Mouse (Mus musculus) embryonic facial prominence, embryonic 14.5 days (tissue): Measurements from ENCODE around the gene Ghrh. TPM values are rescaled to one million over a fixed set of nuclear protein-coding genes. Genes with fewer than 3 reads are reported as not detected.
"Not testable (repeated sequence)": the region's sequence is repeated elsewhere in the genome, so short reads cannot be mapped to it uniquely, and the experiment has no call there.

ENCODE experiments used
- ATAC-seq: fragments of 200-750 bp; cut with Nextera tagmentation; 2 replicates; pipeline ENCODE4 v1.8.0; 2017; ENCODE audit warnings: low read depth, moderate number of reproducible peaks, moderate TSS enrichment
- DNase-seq: peaks from one replicate; pipeline ENCODE4 v3.0.0-alpha.2; 2015; ENCODE audit warnings: low spot score
- H3K27ac ChIP-seq: fragments of 300-500 bp; sonication (generic); replicated peaks from 2 replicates; pipeline ENCODE4 v1.5.1; 2014; ENCODE audit warnings: low read depth, mild to moderate bottlenecking, low read length, moderate library complexity
- H3K27me3 ChIP-seq: fragments of 300-500 bp; sonication (generic); replicated peaks from 2 replicates; pipeline ENCODE4 v1.6.1; 2014; ENCODE audit warnings: low read length; ENCODE audit not compliant: control insufficient read depth, insufficient read depth
- H3K36me3 ChIP-seq: fragments of 300-500 bp; sonication (generic); 2 replicates; pipeline ENCODE4 v1.6.1; 2014; ENCODE audit warnings: low read length, mixed read lengths; ENCODE audit not compliant: control insufficient read depth, insufficient read depth
- H3K4me1 ChIP-seq: fragments of 300-500 bp; sonication (generic); 2 replicates; pipeline ENCODE4 v1.6.1; 2014; ENCODE audit warnings: antibody characterized with exemption, low read length; ENCODE audit not compliant: control insufficient read depth, insufficient read depth
- H3K4me2 ChIP-seq: fragments of 300-500 bp; sonication (generic); 2 replicates; pipeline ENCODE4 v1.6.1; 2014; ENCODE audit warnings: low read depth, mild to moderate bottlenecking, low read length, moderate library complexity, mixed read lengths
- H3K4me3 ChIP-seq: fragments of 300-500 bp; sonication (generic); 2 replicates; pipeline ENCODE4 v1.5.1; 2014; ENCODE audit warnings: low read depth, mild to moderate bottlenecking, low read length
- H3K9ac ChIP-seq: fragments of 300-500 bp; sonication (generic); 2 replicates; pipeline ENCODE4 v1.6.1; 2014; ENCODE audit warnings: low read depth, mild to moderate bottlenecking, low read length, moderate library complexity, mixed read lengths
- H3K9me3 ChIP-seq: fragments of 300-500 bp; sonication (generic); 2 replicates; pipeline ENCODE4 v1.6.1; 2016; ENCODE audit warnings: low read length; ENCODE audit not compliant: control insufficient read depth
- WGBS: fragments of 180-500 bp; shearing (Covaris S2); extraction: QIAGEN DNeasy Blood & Tissue Kit; methylation state at CpG from one replicate; pipeline ENCODE4 v1.1.7; 2014; 5-methylcytosine and 5-hydroxymethylcytosine counted together
- polyA plus RNA-seq: library from polyadenylated mRNA; unstranded; fragments of >200 nt; fragmentation: Nextera tagmentation; extraction: Ambion mirVana; gene quantifications from 2 replicates; pipeline ENCODE4 v1.2.1, GENCODE M21; 2014

Ghrh gene
- 0.51 TPM in 1 of 2 replicates, not detected in the other for polyA plus RNA-seq

DNA sequence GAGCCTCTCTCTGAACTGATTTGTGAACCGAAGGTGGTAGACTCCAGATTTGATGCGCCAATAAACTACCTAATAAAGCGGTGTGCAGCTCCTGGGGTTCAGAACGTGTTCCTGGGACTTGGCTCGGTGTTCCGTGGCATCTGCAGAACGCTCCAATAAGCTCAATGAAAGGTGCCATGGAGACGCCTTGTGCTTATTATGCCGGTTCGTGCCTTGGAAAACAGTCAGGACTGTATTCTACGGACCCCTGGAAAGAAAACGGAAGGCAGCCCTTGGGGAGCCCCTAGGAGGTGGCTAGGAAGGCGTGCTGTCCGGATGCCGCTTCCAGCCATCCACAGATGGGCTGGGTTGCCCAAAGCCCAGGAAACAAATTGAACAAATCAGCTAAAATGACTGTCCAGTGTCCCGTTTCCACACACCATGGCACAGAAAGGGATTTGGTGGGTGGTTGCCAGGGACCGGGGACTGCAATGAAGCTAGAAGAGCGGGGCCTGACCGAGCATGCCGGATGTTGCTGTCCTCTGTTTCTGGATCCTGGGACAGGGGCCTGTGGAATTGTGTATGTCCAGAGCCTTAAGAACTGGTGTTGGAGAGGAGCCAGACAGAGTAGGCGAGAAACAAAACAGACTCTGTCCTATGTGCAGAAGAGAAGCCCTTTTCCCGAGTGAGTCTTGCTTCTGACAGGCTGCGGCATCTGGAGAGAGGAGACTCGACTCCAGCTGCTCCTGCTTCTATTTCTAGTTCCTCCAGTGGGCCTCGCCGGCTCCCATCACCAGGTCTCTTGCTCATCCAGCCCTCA lies at the start of gene Ghrh:
Gene Ghrh (minus strand): TSS at position 146 of the 799 bp plus-strand sequence.
- peak; percentile 75 for ATAC-seq
- H3K27ac ChIP-seq, result peak within 1 kb of the TSS; percentile 86
- DNase-seq, result peak; percentile 89
- no peaks in the 10 kb centered on the region for H3K9me3 ChIP-seq
- H3K36me3 ChIP-seq, result no peaks in the 10 kb centered on the region
- peak within 1 kb of the TSS; percentile 47 for H3K9ac ChIP-seq
- peaks cover 3% of the 10 kb centered on the region; the same call in 1 of the 2 replicates for H3K4me1 ChIP-seq
- 59% methylated on average over 24 of the region's 26 CpGs for WGBS
- peak within 1 kb of the TSS; percentile 10; the same call in 1 of the 2 replicates for H3K4me2 ChIP-seq
- H3K4me3 ChIP-seq, result no peak within 1 kb of the TSS
- no peaks in the 10 kb centered on the region for H3K27me3 ChIP-seq

DNA sequence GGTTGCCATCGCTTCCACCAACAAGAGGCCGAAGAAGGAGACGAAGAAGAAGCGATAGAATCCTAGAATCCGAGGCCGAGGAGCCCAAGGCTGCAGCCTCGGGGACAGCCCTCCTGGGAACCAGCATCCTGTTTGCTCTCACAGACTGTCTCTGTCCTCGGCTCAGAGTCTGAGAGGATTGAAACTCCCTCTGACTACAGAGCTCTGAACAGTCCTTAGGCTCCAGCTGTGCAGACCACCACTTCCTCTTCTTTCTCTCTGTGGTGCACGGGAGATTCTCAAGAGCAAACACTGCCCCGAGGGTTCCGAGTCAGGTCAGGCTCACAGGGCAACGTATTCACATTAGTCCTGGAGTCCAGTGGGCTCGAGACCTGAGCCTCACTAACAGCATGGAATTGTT lies 48.7 kb upstream of the Ghrh start:
- Histone ChIP-seq H3K9ac (peak overlapping the region; percentile 3; the same call in 1 of the 2 replicates), H3K36me3 (peaks cover 36% of the 10 kb centered on the region), H3K4me1 (no peaks in the 10 kb centered on the region), H3K9me3 (no peaks in the 10 kb centered on the region), H3K27me3 (no peaks in the 10 kb centered on the region), H3K4me3 (no peak overlapping the region), H3K27ac (no peak overlapping the region), H3K4me2 (no peak overlapping the region)
- 30% methylated on average over 13 of the region's 13 CpGs for WGBS
- ATAC-seq (no peak), DNase-seq (peak; percentile 23)

DNA sequence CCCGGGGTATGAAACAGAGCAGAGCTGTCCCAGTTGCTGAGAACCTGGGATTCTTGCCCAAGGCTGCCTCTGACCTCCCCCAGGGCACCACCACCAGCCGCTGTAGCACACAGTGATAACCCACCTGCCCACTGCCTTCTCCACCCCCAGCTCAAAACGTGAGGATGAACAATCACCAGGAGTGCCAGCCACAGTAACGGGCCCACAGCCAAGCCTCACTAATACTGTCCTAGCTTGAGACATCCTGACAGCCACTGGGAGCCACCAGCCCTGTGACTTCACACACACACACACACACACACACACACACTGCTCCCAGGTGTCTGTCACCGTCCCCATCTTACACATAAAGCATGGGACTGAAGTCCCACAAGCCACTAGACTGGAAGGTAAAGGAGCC lies 48.1 kb upstream of the Ghrh start:
- H3K27ac ChIP-seq, result no peak overlapping the region
- H3K27me3 ChIP-seq, result no peaks in the 10 kb centered on the region
- WGBS, result 55% methylated on average over 4 of the region's 5 CpGs
- DNase-seq (no peak), ATAC-seq (no peak)
- no peak overlapping the region for H3K4me2 ChIP-seq
- H3K9me3 ChIP-seq, result no peaks in the 10 kb centered on the region
- peaks cover 36% of the 10 kb centered on the region for H3K36me3 ChIP-seq
- H3K4me1 ChIP-seq, result no peaks in the 10 kb centered on the region
- no peak overlapping the region for H3K4me3 ChIP-seq
- 0 out of 2 replicates have a peak overlapping the region, but pooled peaks have one; percentile 3 for H3K9ac ChIP-seq

DNA sequence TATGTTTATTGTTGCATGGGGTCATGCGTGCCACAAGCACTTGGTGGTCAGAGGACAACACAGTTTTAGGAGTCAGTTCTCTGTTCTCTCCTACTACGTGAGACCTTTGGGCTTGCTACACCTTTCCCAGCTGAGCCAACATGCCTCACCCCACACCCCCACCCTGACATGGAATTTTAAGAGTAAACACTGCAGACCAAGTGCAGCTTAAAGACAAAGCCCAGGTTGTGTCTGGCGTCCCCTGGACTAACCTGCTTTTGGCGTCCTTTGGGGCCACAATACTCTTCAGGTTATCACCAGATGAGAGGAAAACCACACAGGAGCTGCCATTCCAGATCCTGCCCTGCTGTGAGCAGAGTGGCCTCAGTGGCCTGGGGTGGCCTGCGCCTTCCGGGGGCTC lies 47.6 kb upstream of the Ghrh start:
- ATAC-seq (no peak), DNase-seq (no peak)
- H3K36me3 ChIP-seq, result peaks cover 36% of the 10 kb centered on the region
- WGBS, result 57% methylated on average over 6 of the region's 6 CpGs
- H3K27me3 ChIP-seq, result no peaks in the 10 kb centered on the region
- no peak overlapping the region for H3K9ac ChIP-seq
- no peaks in the 10 kb centered on the region for H3K9me3 ChIP-seq
- no peaks in the 10 kb centered on the region for H3K4me1 ChIP-seq
- no peak overlapping the region for H3K27ac ChIP-seq
- no peak overlapping the region for H3K4me3 ChIP-seq
- no peak overlapping the region for H3K4me2 ChIP-seq

DNA sequence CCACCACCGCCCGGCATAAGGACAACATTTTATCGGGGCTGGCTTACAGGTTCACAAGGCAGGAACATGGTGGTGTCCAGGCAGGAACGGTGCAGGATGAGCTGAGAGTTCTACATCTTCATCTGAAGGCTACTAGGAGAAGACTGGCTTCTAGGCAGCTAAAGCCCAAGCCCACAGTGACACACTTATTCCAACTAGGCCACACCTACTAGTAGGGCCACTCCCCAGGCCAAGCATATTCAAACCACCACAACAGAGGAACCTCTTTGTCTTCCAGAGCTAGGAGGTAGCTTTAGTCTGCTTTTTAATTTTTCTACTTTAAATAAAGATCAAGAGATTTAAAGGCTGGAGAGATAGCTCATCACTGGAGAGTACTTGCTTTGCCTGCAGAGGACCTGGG lies 46.2 kb upstream of the Ghrh start:
- Histone ChIP-seq H3K4me2 (no peak overlapping the region), H3K36me3 (peaks cover 33% of the 10 kb centered on the region), H3K9ac (no peak overlapping the region), H3K4me1 (no peaks in the 10 kb centered on the region), H3K9me3 (no peaks in the 10 kb centered on the region), H3K4me3 (no peak overlapping the region), H3K27me3 (no peaks in the 10 kb centered on the region), H3K27ac (no peak overlapping the region)
- no peak for ATAC-seq
- WGBS, result 92% methylated on average over 4 of the region's 4 CpGs
- DNase-seq, result no peak

DNA sequence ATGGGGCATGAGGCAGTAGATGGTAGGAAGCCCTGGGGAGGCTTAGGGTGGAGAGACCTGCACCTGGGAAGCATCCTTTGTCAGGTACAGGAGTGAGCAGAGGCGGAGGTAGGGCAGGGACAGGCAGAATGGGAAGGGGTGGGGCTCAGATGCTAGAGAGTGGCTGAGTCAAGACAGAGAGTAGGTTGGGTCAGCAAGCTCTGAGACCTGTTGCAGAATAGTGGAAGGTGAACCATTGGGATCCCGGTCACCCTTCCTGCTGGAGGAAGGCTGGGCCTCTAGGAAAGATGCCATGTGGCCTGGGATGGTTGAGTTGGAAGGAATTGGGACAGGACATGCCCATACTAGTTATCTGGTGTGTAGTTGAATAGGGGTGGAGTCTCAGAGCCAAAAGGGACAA lies 45.0 kb upstream of the Ghrh start:
- no peak for ATAC-seq
- DNase-seq, result no peak
- Histone ChIP-seq H3K9me3 (no peaks in the 10 kb centered on the region), H3K36me3 (peaks cover 21% of the 10 kb centered on the region), H3K9ac (no peak overlapping the region), H3K27me3 (no peaks in the 10 kb centered on the region), H3K4me2 (no peak overlapping the region), H3K4me1 (no peaks in the 10 kb centered on the region), H3K27ac (no peak overlapping the region), H3K4me3 (no peak overlapping the region)
- 92% methylated on average over 2 of the region's 2 CpGs for WGBS

DNA sequence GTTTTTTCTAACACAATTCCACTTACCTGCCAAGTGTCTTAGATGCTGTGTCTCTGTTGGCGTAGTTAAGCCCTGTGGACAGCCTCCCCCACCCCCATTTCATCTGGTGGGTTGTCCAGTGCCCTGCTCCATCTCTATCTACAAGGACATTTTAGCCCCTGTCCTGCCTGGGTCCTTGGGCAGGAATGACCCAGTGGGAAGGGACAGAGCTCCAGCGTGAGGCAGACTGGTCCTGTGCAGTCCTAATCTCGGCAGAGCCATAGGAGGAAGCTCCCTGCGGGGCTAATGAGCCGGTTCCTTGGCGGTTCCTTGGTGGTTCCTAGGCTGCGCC lies 42.2 kb upstream of the Ghrh start:
- no peak overlapping the region for H3K27ac ChIP-seq
- no peaks in the 10 kb centered on the region for H3K36me3 ChIP-seq
- 86% methylated on average over 7 of the region's 7 CpGs for WGBS
- DNase-seq (no peak), ATAC-seq (no peak)
- H3K4me3 ChIP-seq, result no peak overlapping the region
- H3K4me1 ChIP-seq, result no peaks in the 10 kb centered on the region
- no peaks in the 10 kb centered on the region for H3K9me3 ChIP-seq
- H3K27me3 ChIP-seq, result no peaks in the 10 kb centered on the region
- no peak overlapping the region for H3K9ac ChIP-seq
- no peak overlapping the region for H3K4me2 ChIP-seq

DNA sequence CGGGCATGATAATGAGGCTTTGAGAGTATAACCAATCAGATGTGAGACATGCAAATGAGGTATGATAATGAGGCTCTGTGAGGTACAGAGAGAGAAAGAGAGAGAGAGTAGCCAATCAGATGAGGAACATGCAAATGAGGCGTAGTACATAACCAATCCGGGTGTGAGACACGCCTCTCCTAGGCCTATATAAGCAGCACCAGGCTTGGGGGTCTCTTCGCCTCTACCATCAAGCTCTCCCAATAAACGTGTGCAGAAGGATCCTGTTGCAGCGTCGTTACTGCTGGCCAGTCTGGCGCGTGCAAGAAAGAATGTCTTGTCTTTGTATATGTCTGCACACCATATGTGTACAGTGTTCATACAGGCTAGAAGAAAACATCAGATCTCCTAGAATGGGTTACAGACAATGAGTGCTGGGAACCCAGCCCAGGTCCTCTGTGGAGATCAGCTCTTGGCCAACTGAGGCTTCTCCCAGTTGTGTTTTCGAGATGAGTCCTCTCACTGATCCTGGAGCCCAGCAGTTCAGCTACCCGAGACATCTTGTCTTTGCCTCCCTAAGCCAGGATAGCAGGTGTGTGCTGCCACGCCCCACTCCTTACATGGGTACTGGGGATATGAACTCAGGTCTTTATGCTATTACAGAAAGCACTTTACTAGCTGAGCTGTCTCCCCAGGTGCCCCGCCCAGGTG lies 41.7 kb upstream of the Ghrh start:
- not testable (repeated sequence) for H3K4me2 ChIP-seq, H3K27ac ChIP-seq, H3K9me3 ChIP-seq, H3K4me3 ChIP-seq, H3K4me1 ChIP-seq, H3K9ac ChIP-seq, ATAC-seq, H3K27me3 ChIP-seq, H3K36me3 ChIP-seq, DNase-seq
- WGBS, result 93% methylated on average over 14 of the region's 14 CpGs
